Mouse (Mus musculus): ENCODE measurements around the gene Insm2. TPM values are rescaled to one million over a fixed set of nuclear protein-coding genes. Genes with fewer than 3 reads are reported as not detected.

Gene Insm2
- polyA plus RNA-seq, 1 experiment from 2014 or later = 2.3 TPM

GRCm38 (mm10) chr12:55623254-55623653 is 24.0 kb downstream of the Insm2 start:
- Histone ChIP-seq H3K9ac (ENCODE audit: low read length) (no peak overlapping the region), H3K27me3 (replicated peaks; ENCODE audit: control insufficient read depth, insufficient read depth, low read length) (no peaks in the 10 kb centered on the region), H3K4me3 (ENCODE audit: low read depth, low read length) (no peak overlapping the region), H3K9me3 (replicated peaks; ENCODE audit: control insufficient read depth, low read length) (no peaks in the 10 kb centered on the region), H3K36me3 (ENCODE audit: control insufficient read depth, insufficient read depth, low read length) (no peaks in the 10 kb centered on the region), H3K4me1 (ENCODE audit: control insufficient read depth, insufficient read depth, low read length) (peaks cover 7% of the 10 kb centered on the region), H3K4me2 (ENCODE audit: low read length) (no peak overlapping the region), H3K27ac (ENCODE audit: low read depth, low read length) (no peak overlapping the region)
- no peak for DNase-seq (ENCODE audit: low spot score)
- 59% methylated on average over 5 of the region's 5 CpGs for WGBS
- ATAC-seq = no peak

DNA sequence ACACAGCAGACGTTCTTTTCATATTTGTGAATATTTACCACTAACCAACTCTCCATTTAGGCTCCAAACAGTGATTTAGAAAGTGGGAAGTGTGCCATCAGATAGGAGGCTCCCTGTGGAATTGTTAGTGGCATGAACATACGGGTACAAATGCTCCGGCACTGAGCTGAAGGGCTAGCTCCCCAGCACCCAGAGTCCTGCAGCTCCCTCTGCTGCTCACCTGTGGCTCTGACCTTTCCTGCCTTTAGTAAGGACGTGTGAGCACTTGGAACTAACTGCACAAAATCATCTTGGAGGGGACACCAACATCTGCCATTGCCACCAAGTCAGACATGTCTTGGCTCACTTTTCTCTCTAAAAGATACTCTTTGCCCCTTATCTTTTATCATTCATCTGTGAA is 27.5 kb downstream of the Insm2 start:
- H3K27ac ChIP-seq (ENCODE audit: low read depth, low read length) = no peak overlapping the region
- WGBS = 24% methylated on average over 4 of the region's 4 CpGs
- H3K4me1 ChIP-seq (ENCODE audit: control insufficient read depth, insufficient read depth, low read length) = peaks cover 7% of the 10 kb centered on the region
- no peak overlapping the region for H3K4me3 ChIP-seq (ENCODE audit: low read depth, low read length)
- no peaks in the 10 kb centered on the region for H3K36me3 ChIP-seq (ENCODE audit: control insufficient read depth, insufficient read depth, low read length)
- H3K4me2 ChIP-seq (ENCODE audit: low read length) = no peak overlapping the region
- no peak for ATAC-seq
- H3K27me3 ChIP-seq (replicated peaks; ENCODE audit: control insufficient read depth, insufficient read depth, low read length) = no peaks in the 10 kb centered on the region
- no peak overlapping the region for H3K9ac ChIP-seq (ENCODE audit: low read length)
- no peaks in the 10 kb centered on the region for H3K9me3 ChIP-seq (replicated peaks; ENCODE audit: control insufficient read depth, low read length)
- DNase-seq (ENCODE audit: low spot score) = peak; percentile 19

GRCm38 (mm10) chr12:55648011-55648525 is 48.8 kb downstream of the Insm2 start:
- no peak for DNase-seq (ENCODE audit: low spot score)
- H3K36me3 ChIP-seq (ENCODE audit: control insufficient read depth, insufficient read depth, low read length) = 0 out of 2 replicates have a peak, but pooled peaks cover 3% of the 10 kb centered on the region
- no peaks in the 10 kb centered on the region for H3K4me1 ChIP-seq (ENCODE audit: control insufficient read depth, insufficient read depth, low read length)
- H3K4me3 ChIP-seq (ENCODE audit: low read depth, low read length) = no peak overlapping the region
- no peak overlapping the region for H3K9ac ChIP-seq (ENCODE audit: low read length)
- H3K27me3 ChIP-seq (replicated peaks; ENCODE audit: control insufficient read depth, insufficient read depth, low read length) = no peaks in the 10 kb centered on the region
- 95% methylated on average over 7 of the region's 7 CpGs for WGBS
- no peak overlapping the region for H3K4me2 ChIP-seq (ENCODE audit: low read length)
- H3K27ac ChIP-seq (ENCODE audit: low read depth, low read length) = no peak overlapping the region
- no peak for ATAC-seq
- H3K9me3 ChIP-seq (replicated peaks; ENCODE audit: control insufficient read depth, low read length) = no peaks in the 10 kb centered on the region

Other genes starting within 250 kb of the Insm2 start
- 482 and 544 TPM in 2 replicates for gene Psma6, start 215.2 kb upstream of the Insm2 start, polyA plus RNA-seq (2014; fragmentation: Nextera tagmentation; extraction: Ambion mirVana)
- gene Nfkbia, start 106.8 kb upstream of the Insm2 start, polyA plus RNA-seq (2014; fragmentation: Nextera tagmentation; extraction: Ambion mirVana) = 40.0 and 49.7 TPM in 2 replicates
- not detected in 2 replicates for gene Aldoart2, start 34.2 kb upstream of the Insm2 start, polyA plus RNA-seq (2014; fragmentation: Nextera tagmentation; extraction: Ambion mirVana)
- gene Ralgapa1, start 221.7 kb downstream of the Insm2 start, polyA plus RNA-seq (2014; fragmentation: Nextera tagmentation; extraction: Ambion mirVana) = 16.6 and 22.2 TPM in 2 replicates
- gene Brms1l, start 236.9 kb downstream of the Insm2 start, polyA plus RNA-seq (2014; fragmentation: Nextera tagmentation; extraction: Ambion mirVana) = 45.1 and 47.4 TPM in 2 replicates

Data from forebrain, embryonic 14.5 days (tissue).